Mouse (Mus musculus) MEL (cell line): ENCODE measurements around the gene 6430548M08Rik. TPM values are rescaled to one million over a fixed set of nuclear protein-coding genes. Genes with fewer than 3 reads are reported as not detected.

ENCODE experiments used
- DNase-seq: peaks from one replicate; pipeline ENCODE4 v3.0.0; 2011; ENCODE audit warnings: low read depth, low spot score
- H3K27ac ChIP-seq: 2 replicates; pipeline ENCODE4 v1.5.1; 2012; ENCODE audit warnings: low read depth, mild to moderate bottlenecking, control low read depth, low read length, moderate library complexity; ENCODE audit not compliant: control insufficient read depth
- H3K27me3 ChIP-seq, 2 experiments: fragments of 150-350 bp in 1 of 2; sonication (generic) in 1 of 2; 2 replicates each; pipeline ENCODE4 v1.6.1; 2012; ENCODE audit warnings: low read length in 2 of 2, mild to moderate bottlenecking in 2 of 2, improper control_type of control experiment in 1 of 2, moderate library complexity in 1 of 2; ENCODE audit not compliant: insufficient read depth in 2 of 2, control insufficient read depth in 1 of 2
- H3K36me3 ChIP-seq, 2 experiments: 2 replicates each; pipeline ENCODE4 v1.6.1; 2012 to 2014; ENCODE audit warnings: low read length in 2 of 2, improper control_type of control experiment in 1 of 2, inconsistent platforms in 1 of 2, mild to moderate bottlenecking in 1 of 2; ENCODE audit not compliant: insufficient read depth in 2 of 2, control insufficient read depth in 1 of 2
- H3K4me1 ChIP-seq, 2 experiments: fragments of 150-350 bp in 1 of 2; sonication (generic) in 1 of 2; 2 replicates each; pipeline ENCODE4 v1.6.1; 2012; ENCODE audit warnings: low read length in 2 of 2, improper control_type of control experiment in 1 of 2, mild to moderate bottlenecking in 1 of 2; ENCODE audit not compliant: insufficient read depth in 2 of 2, control insufficient read depth in 1 of 2
- H3K4me3 ChIP-seq, 2 experiments: fragments of 150-350 bp in 1 of 2; sonication (generic) in 1 of 2; 2 replicates each; pipeline ENCODE4 v1.5.1; 2012; ENCODE audit warnings: low read depth in 2 of 2, low read length in 2 of 2, mild to moderate bottlenecking in 2 of 2, moderate library complexity in 2 of 2, control low read depth in 1 of 2, improper control_type of control experiment in 1 of 2; ENCODE audit not compliant: control insufficient read depth in 1 of 2, insufficient read depth in 1 of 2
- H3K79me2 ChIP-seq: 2 replicates; pipeline ENCODE4 v1.6.1; 2012; ENCODE audit warnings: mild to moderate bottlenecking, low read length, moderate library complexity; ENCODE audit not compliant: control insufficient read depth, poor library complexity, insufficient read depth
- H3K9ac ChIP-seq: 2 replicates; pipeline ENCODE4 v1.6.1; 2012; ENCODE audit warnings: low read depth, mild to moderate bottlenecking, control low read depth, low read length, moderate library complexity; ENCODE audit not compliant: control insufficient read depth, poor library complexity, severe bottlenecking
- H3K9me3 ChIP-seq: fragments of 150-350 bp; sonication (generic); replicated peaks from 2 replicates; pipeline ENCODE4 v1.6.1; 2012; ENCODE audit warnings: mild to moderate bottlenecking, low read length, improper control_type of control experiment, moderate library complexity; ENCODE audit not compliant: insufficient read depth
- CHD1 ChIP-seq: IDR thresholded peaks from 2 replicates; pipeline ENCODE4 v1.6.1; 2012; ENCODE audit warnings: low read depth, mild to moderate bottlenecking, inconsistent platforms, low read length, improper control_type of control experiment
- CTCF ChIP-seq, 3 experiments: IDR thresholded peaks in 2 of 3; conservative IDR thresholded peaks in 1 of 3; 2 replicates each; pipeline ENCODE4 v1.5.1; 2011 to 2012; ENCODE audit warnings: low read length in 3 of 3, low read depth in 2 of 3, mild to moderate bottlenecking in 2 of 3, improper control_type of control experiment in 1 of 3, inconsistent platforms in 1 of 3, mixed read lengths in 1 of 3, moderate library complexity in 1 of 3; ENCODE audit not compliant: control insufficient read depth in 1 of 3, insufficient read depth in 1 of 3, poor library complexity in 1 of 3, severe bottlenecking in 1 of 3
- ETS1 ChIP-seq: IDR thresholded peaks from 2 replicates; pipeline ENCODE4 v1.6.1; 2012; ENCODE audit warnings: low read depth, mild to moderate bottlenecking, inconsistent platforms, low read length, improper control_type of control experiment, moderate library complexity
- GABPA ChIP-seq: IDR thresholded peaks from 2 replicates; pipeline ENCODE4 v1.6.1; 2012; ENCODE audit warnings: low read depth, mild to moderate bottlenecking, inconsistent platforms, low read length, improper control_type of control experiment, moderate library complexity
- GATA1 ChIP-seq: IDR thresholded peaks from 2 replicates; pipeline ENCODE4 v1.6.1; 2011; ENCODE audit warnings: low read depth, low read length, improper control_type of control experiment
- JUND ChIP-seq: IDR thresholded peaks from 2 replicates; pipeline ENCODE4 v1.6.1; 2011; ENCODE audit warnings: low read depth, mild to moderate bottlenecking, improper control_type of control experiment, low read length
- KAT2A ChIP-seq: conservative IDR thresholded peaks from 2 replicates; pipeline ENCODE4 v1.6.1; 2012; ENCODE audit warnings: low read depth, low read length, improper control_type of control experiment, inconsistent platforms
- POLR2AphosphoS2 ChIP-seq: IDR thresholded peaks from 2 replicates; pipeline ENCODE4 v1.6.1; 2011; ENCODE audit warnings: low read length, improper control_type of control experiment
- RAD21 ChIP-seq: IDR thresholded peaks from 2 replicates; pipeline ENCODE4 v1.6.1; 2011; ENCODE audit warnings: mild to moderate bottlenecking, low read depth, low read length, improper control_type of control experiment
- RCOR1 ChIP-seq: IDR thresholded peaks from 2 replicates; pipeline ENCODE4 v1.6.1; 2012; ENCODE audit warnings: low read depth, mild to moderate bottlenecking, inconsistent platforms, low read length, improper control_type of control experiment
- SMC3 ChIP-seq: IDR thresholded peaks from 2 replicates; pipeline ENCODE4 v1.6.1; 2011; ENCODE audit warnings: low read depth, low read length, improper control_type of control experiment
- TBP ChIP-seq: IDR thresholded peaks from 2 replicates; pipeline ENCODE4 v1.8.0; 2011; ENCODE audit warnings: low read depth, low read length, improper control_type of control experiment
- TCF12 ChIP-seq: IDR thresholded peaks from 2 replicates; pipeline ENCODE4 v1.6.1; 2014; ENCODE audit warnings: low read depth, mild to moderate bottlenecking, inconsistent platforms, low read length, improper control_type of control experiment, moderate library complexity
- USF1 ChIP-seq: IDR thresholded peaks from 2 replicates; pipeline ENCODE4 v1.6.1; 2014; ENCODE audit warnings: low read depth, mild to moderate bottlenecking, inconsistent platforms, low read length, improper control_type of control experiment, moderate library complexity
- USF2 ChIP-seq, 2 experiments: IDR thresholded peaks; 2 replicates each; pipeline ENCODE4 v1.6.1; 2011 to 2012; ENCODE audit warnings: improper control_type of control experiment in 2 of 2, low read length in 2 of 2, borderline replicate concordance in 1 of 2, inconsistent platforms in 1 of 2, low read depth in 1 of 2, mild to moderate bottlenecking in 1 of 2; ENCODE audit not compliant: insufficient read depth in 1 of 2
- ZNF384 ChIP-seq: IDR thresholded peaks from 2 replicates; pipeline ENCODE4 v1.6.1; 2012; ENCODE audit warnings: low read depth, mild to moderate bottlenecking, inconsistent platforms, low read length, improper control_type of control experiment
- polyA plus RNA-seq, 2 experiments: library from polyadenylated mRNA; stranded (reverse) in 1 of 2; unstranded in 1 of 2; fragments of >175 nt in 1 of 2; fragments of >200 nt in 1 of 2; gene quantifications; 2 replicates each; pipeline versions ENCODE4 v1.2.1 to v1.2.4; 2012; ENCODE audit warnings: low replicate concordance in 2 of 2, low read depth in 1 of 2; ENCODE audit not compliant: insufficient read length in 2 of 2, insufficient read depth in 1 of 2, missing spikeins in 1 of 2
- total RNA-seq: library from RNA; depleted of rRNA; stranded (reverse); fragments of 300-350 nt; gene quantifications from 2 replicates; pipeline ENCODE4 v1.2.3, GENCODE M21; 2012

Gene 6430548M08Rik
- total and polyA plus RNA-seq, 3 experiments = 0.96 to 1.9 TPM; not detected in 1

- Histone ChIP-seq H3K79me2 (no peaks in the 10 kb centered on the region), H3K9ac (no peak overlapping the region), H3K27me3 (no peaks in the 10 kb centered on the region; a peak in 1 of 4 replicates), H3K9me3 (no peaks in the 10 kb centered on the region), H3K4me3 (no peak overlapping the region), H3K27ac (no peak overlapping the region), H3K4me1 (no peaks in the 10 kb centered on the region), H3K36me3 (no peaks in the 10 kb centered on the region)
- no peak for DNase-seq
- TF ChIP-seq CTCF (IDR thresholded peaks at IDR 0.05 in 2 of 3, conservative IDR thresholded peaks at IDR 0.05 in 1 of 3; ENCODE audit: control insufficient read depth in 1 of 3, insufficient read depth in 1 of 3, low read depth in 2 of 3, low read length in 3 of 3, poor library complexity in 1 of 3, severe bottlenecking in 1 of 3) (peak in 1 of 3 experiments; percentile 8; a peak in 1 of 6 replicates), RCOR1 (no peak)
Observed at GRCm38 (mm10) chr8:120211345-120211744, 97.4 kb downstream of the 6430548M08Rik start.

- Histone ChIP-seq H3K79me2 (no peaks in the 10 kb centered on the region), H3K4me3 (no peak overlapping the region), H3K9ac (no peak overlapping the region), H3K9me3 (no peaks in the 10 kb centered on the region), H3K27me3 (no peaks in the 10 kb centered on the region), H3K4me1 (no peaks in the 10 kb centered on the region), H3K27ac (no peak overlapping the region), H3K36me3 (no peaks in the 10 kb centered on the region)
- TF ChIP-seq SMC3 = no peak
- no peak for TF ChIP-seq TCF12
- no peak for TF ChIP-seq JUND
- no peak for TF ChIP-seq USF2 (IDR thresholded peaks at IDR 0.05; ENCODE audit: borderline replicate concordance in 1 of 2, insufficient read depth in 1 of 2, low read depth in 1 of 2, low read length in 2 of 2)
- TF ChIP-seq ZNF384 = no peak
- no peak for TF ChIP-seq CTCF (IDR thresholded peaks at IDR 0.05 in 2 of 3, conservative IDR thresholded peaks at IDR 0.05 in 1 of 3; ENCODE audit: control insufficient read depth in 1 of 3, insufficient read depth in 1 of 3, low read depth in 2 of 3, low read length in 3 of 3, poor library complexity in 1 of 3, severe bottlenecking in 1 of 3)
- no peak for TF ChIP-seq GATA1
- TF ChIP-seq GABPA = no peak
- no peak for TF ChIP-seq USF1
- no peak for TF ChIP-seq POLR2AphosphoS2
- no peak for TF ChIP-seq KAT2A
- TF ChIP-seq CHD1 = no peak
- DNase-seq = no peak
Observed at GRCm38 (mm10) chr8:120212596-120212995, 98.6 kb downstream of the 6430548M08Rik start.

- no peaks in the 10 kb centered on the region for H3K4me1 ChIP-seq
Observed at GRCm38 (mm10) chr8:120213229-120213628, 99.3 kb downstream of the 6430548M08Rik start.

More at GRCm38 (mm10) chr8:120213229-120213628, 99.3 kb downstream of the 6430548M08Rik start:
- no peaks in the 10 kb centered on the region for H3K79me2 ChIP-seq
- no peak for DNase-seq
- no peak for TF ChIP-seq RAD21
- TF ChIP-seq GABPA = no peak
- no peak for TF ChIP-seq TBP
- no peak for TF ChIP-seq CTCF (IDR thresholded peaks at IDR 0.05 in 2 of 3, conservative IDR thresholded peaks at IDR 0.05 in 1 of 3; ENCODE audit: control insufficient read depth in 1 of 3, insufficient read depth in 1 of 3, low read depth in 2 of 3, low read length in 3 of 3, poor library complexity in 1 of 3, severe bottlenecking in 1 of 3)
- TF ChIP-seq RCOR1 = no peak
- TF ChIP-seq USF1 = no peak
- no peak for TF ChIP-seq ETS1
- no peak for TF ChIP-seq ZNF384
- no peak for TF ChIP-seq JUND
- H3K4me3 ChIP-seq = no peak overlapping the region
- no peaks in the 10 kb centered on the region for H3K9me3 ChIP-seq
- no peak overlapping the region for H3K9ac ChIP-seq
- H3K27ac ChIP-seq = no peak overlapping the region
- no peaks in the 10 kb centered on the region for H3K27me3 ChIP-seq
- H3K36me3 ChIP-seq = no peaks in the 10 kb centered on the region
